Mouse (Mus musculus): Measurements from ENCODE around the gene Pld6.

DNA sequence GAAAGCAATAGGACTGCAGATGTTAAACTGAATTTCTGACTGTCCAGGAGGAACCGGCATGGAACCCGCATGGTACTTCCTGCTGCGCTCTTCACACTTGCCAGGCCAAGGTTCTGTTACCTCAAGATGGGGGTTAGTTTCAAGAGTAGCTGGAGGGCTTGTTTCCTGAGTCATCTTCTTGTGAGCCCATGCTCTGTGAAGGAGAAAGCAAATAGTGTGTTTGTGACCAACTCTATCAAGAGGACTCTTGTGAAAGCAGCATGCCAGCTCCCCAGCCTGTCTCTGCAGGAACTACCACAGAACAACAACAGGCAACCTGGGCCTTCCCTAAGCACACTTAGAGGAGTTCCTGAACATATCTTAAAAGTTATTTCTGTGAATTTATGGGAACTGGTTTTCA, 30.5 kb upstream of the Pld6 start:
- TF ChIP-seq POLR2A (IDR thresholded peaks at IDR 0.05; ENCODE audit: insufficient read length, low read depth) (no peak), MYOG (IDR thresholded peaks at IDR 0.05; ENCODE audit: control insufficient read depth in 1 of 3, insufficient read depth in 1 of 3, insufficient read length in 2 of 3, low read depth in 2 of 3) (no peak)
